Mouse (Mus musculus): Measurements from ENCODE around the gene Zdbf2.
"Not testable (repeated sequence)": the region's sequence is repeated elsewhere in the genome, so short reads cannot be mapped to it uniquely, and the experiment has no call there.

The Zdbf2 gene

DNA sequence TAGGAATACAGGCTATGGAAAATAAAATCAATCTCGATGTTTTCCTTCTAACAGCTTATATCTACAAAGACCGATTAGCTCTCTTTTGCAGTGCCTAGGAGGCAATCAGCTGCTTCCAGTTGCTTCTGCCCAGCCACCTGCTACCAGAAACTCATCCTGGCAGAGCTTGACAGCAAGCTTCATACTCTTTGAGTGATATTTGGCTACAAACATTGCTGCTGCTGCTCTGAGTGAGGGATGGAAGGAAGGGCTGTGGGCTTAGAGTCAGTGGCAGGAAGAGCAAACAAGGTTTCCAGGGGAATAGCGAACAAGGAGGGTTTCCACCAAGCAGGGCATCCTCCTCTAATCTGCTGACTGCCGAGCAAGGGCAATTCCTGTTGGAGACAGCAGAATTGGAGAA, 7.6 kb upstream of the Zdbf2 start:
- DNase-seq: no peak

GRCm38 (mm10) chr1:63266121-63266520, 6.9 kb upstream of the Zdbf2 start:
- no peak for DNase-seq

- DNase-seq: no peak
Observed at GRCm38 (mm10) chr1:63266716-63267115, 6.3 kb upstream of the Zdbf2 start.

DNA sequence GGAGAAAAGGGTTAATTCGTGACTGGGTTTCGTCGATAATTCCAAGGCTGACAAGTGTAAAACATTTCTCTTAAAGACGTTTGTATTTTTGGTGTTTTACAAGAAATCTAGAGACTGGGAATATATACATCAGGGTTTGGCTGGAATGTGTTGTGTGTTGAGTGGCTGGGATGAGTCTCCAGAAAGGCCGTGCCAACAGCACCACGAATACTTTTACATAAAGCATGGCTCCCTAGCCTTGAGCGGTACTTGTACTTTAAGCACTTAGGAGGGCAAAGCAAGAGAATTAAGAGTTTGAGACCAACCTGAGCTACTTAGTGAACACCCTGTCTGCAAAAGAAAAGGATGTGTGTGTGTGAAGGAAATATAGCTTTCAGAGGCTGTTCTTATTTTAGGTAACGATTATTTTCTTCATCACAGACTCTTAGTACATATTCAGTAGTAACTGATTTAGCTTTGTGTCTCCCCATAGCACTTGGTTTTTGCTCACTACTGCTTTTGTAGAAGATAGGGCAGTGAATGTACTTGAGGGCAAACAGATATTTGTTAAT, 865 bp upstream of the Zdbf2 start:
- DNase-seq: no peak

DNA sequence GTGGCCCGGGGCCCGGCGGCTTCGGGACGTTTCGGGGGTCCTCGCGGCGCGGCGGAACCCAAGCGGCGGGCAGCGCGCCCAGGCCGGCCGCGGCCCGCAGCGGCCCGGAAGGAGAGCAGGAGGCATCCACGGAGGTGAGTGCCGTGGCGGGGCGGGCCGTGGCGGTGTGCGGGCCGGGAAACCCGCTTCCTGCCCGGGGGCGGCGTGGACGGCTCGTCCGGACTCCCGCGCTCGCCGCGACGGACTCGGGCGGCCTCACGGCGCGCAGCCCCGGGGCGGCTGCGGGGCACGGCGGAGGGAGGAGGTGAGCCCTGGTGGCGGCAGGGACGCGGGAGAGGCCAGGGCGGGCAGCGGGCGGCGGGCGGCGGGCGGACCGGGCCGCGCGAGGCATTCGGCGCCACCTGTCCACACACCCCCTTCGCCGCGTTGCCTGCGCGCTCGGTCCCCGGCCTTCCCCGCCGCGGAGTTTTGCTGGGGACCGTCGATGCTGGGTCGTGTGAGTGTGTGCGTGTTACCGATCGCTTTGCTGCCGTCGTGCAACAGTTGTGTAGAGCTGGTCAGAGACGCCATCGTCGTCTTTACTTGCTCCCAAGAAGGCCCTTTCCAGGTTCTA, 380 bp downstream of the Zdbf2 start:
- DNase-seq: no peak

DNA sequence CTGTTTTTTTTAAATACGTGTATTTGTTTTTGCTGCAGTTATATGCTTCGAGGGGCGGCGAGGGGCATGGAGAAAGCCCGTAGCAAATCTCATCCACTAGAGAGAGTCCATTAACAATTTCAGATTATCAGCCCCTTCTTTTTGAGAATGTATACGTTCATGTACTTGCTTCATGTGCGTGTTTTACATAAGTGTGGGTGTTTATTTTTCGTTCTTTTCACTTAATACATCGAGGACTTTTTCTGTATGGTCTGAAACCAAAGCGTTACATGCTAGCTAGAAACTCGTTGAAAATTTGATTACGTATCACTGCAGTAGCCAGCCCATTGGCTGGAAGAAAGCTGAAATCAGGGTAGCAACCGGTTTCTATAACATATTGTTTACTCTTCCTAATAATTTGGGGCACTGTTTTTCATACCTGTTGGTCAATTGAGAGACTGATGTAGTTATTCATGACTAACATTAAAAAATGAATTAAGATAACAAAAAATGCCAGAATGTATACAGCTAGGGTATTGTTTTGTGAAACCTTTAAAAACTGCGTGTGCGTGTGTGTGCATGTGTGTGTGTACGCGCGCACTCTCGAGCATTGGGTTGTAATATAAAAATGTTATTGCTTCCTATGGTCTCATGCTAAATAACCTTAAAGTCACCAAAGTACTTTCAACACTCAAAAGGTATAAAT, 1.1 kb downstream of the Zdbf2 start:
- DNase-seq: no peak

DNA sequence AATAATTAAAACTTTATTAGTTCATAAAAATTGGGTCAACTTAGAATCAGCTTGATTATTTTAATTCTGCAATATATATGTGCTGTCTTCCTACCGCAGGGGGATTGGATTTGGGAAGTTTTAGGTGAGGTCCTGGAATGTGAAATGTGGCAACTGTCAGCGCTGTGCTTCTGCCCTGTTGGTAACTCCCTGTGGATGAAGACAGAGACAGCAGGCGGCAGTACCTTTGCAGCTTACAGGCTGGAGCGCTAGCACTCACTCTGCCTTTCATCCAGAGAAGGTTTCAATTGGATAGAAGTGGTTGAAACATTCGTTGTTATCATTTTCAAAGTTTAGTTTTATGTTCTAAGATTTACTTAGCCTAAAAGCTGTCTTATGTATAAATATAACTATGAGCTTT, 5.0 kb downstream of the Zdbf2 start:
- DNase-seq: no peak

DNA sequence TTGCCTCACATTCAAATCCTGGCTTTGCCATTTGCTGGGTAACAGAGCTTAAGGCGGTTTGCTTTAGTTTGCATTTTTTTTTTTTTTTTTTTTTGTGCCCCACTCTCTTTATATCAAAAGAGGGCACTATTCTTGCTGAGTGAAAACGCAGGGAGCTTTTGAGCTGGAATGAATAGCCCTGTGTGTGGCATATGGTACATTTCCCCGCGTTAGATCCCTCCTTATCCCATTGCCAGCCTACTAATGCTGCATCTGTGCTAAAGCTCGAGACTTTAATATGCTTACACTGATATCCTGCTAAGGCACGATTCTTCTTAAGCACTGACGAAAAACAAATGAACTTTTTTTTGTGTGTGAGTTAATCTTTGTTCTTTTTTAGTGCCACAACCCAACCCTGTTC, 20.9 kb downstream of the Zdbf2 start:
- DNase-seq: no peak

DNA sequence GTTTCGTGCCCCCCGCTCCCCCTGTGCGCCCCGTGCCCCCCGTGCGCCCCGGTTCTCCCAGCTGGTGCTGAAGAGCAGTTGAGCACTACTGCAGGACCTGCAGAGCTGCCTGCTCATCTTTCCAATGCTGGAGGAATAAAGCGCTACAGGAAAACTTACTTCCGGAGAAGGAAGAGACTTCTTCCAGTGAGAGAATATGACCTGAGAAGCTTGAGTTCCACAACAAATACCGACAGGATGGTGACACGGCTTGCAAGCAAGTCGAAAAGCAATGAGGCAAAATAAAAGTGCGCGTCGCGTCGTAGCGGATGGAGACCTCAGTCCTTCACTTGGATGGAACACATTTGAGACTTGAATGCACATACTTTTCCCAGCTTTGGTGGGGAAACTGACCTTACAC, 36.6 kb downstream of the Zdbf2 start:
- no peak for DNase-seq

DNA sequence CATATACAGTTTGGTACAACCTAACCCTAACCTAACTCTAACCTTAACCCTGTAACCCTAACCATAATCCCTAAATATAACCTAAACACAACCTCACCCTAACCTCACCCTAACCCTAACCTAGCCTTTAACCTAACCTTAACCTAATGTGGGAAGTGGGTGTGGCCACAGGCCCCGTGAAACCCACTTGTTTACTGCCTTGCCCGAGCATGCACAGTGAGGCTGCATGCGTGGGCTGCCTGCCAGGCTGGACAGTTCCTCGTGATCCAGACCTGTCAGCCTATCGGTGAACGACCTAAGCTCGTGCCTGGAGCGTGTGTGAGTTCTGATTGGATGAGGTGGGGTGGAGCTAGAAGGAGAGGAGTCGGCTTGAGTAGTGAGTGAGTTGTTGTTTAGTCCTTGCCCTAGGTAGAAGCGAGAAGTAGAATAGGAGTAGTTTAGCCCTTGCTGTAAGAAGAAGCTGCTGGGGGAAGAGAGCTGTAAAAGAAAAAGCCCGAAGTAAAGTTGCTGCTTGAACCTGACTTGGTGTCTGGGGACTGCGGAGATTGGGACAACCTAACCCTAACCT, 50.6 kb downstream of the Zdbf2 start:
- DNase-seq: not testable (repeated sequence)

Data from cerebellum, postnatal 25 days (tissue).